Mouse (Mus musculus): ENCODE results near the gene Adamts10.

Gene Adamts10

GRCm38 (mm10) chr17:33555223-33555855, 31.3 kb downstream of the Adamts10 start, which contains the start of gene Myo1f:
Gene Myo1f, plus strand, starts transcription at chr17:33555707.
- DNase-seq: peak; percentile 22

DNA sequence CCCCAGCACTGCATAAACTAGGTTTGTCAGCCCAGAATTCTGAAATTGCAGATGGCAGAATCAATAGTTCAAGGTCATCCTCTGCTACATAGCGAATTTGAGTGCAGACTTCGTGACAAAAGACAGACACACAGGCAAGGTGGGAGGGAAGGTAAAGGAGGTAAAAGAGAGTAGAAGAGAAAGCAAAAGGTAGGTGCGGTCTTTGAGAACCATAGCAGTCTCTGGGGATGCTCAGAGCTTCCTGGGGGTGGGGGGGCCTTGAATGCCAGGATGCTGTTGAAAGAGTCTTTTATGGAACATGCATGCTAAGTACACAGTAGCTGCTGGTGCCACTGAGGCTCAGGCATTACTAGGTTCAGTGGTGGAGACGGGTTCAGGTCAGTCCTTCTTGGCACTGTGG, 33.9 kb downstream of the Adamts10 start:
- DNase-seq: no peak

DNA sequence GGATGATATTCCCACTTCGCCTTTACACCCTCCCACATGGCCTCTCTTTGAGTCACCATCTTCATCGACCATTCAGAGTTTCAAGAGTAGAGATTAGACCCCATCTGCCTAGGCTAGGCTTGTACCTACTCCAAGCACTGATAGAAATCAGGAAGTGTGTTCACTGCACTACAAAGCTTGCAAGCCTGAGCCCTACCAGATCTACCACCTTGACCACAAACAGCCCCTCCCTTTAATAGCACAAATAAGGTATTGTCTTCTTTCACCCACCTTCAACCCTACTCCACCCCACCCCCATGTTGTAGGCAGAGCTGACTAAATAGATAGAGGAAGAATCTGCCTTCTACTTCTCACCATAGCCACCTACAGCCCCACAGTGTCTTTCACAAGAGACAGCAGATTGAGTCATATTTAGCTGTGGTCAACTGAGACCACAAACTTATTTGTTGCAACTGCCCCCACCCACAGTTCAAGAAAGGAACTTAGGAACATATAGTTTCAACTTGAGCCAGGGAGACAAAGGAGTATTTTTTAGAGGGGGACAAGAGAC, 39.6 kb downstream of the Adamts10 start:
- DNase-seq: no peak

DNA sequence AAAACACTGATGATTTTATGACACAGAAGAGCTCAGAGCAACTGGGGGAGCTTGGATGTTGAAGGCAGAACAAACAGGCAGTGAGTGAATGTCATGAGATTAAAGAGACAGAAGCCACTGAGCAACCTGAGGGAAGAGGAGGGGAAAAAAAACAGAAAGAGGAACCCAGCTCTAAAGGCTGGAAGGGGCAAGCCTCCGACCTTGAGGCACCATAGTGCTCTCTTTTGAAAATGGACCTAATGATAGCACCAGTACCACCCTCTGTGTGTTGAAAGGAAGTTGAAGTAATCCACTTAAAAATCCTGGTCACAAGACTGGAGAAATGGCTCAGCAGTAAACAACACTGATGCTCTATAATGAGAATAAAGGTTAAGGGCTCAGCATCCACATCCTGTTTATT, 40.6 kb downstream of the Adamts10 start:
- DNase-seq: no peak

- DNase-seq: no peak
Observed at GRCm38 (mm10) chr17:33566182-33566581, 42.2 kb downstream of the Adamts10 start.

DNA sequence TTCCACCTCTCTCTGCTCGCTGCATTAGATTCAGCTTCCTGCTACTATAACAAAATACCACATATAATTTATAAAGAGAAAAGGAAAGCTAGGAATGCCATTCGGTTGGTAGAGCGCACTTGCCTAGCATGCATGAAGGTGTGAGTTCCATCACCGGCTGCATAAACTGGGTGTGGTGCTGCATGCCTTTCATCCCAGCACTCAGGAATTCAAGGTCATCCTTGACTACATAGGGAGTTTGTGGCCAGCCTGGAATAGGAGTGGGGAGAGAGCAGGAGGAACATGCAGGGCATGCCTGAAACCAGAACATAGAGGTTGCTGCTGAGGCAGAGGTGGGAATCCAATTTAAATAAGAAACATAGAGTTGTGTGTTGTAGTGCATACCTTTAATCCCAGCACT, 60.1 kb downstream of the Adamts10 start:
- DNase-seq: no peak

- DNase-seq: no peak
Observed at GRCm38 (mm10) chr17:33586011-33586410, 62.0 kb downstream of the Adamts10 start.

DNA sequence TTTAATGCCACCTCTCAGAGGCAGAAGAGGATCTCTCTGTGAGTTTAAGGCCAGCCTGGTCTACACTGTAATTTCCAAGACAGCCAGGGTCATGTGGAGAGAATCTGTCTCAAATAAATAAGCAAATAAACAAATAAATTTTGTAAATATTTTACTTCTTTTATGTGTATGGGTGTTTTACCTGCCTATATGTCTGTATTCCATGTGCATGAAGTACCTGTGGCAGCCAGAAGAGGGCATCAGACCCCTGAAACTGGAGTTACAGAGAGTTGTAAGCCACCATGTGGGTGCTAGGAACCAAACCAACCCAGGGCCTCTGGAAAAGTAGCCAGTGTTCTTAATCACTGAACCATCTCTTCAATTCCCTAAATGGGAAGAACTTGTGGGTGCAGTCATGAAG, 73.3 kb downstream of the Adamts10 start:
- no peak for DNase-seq

DNA sequence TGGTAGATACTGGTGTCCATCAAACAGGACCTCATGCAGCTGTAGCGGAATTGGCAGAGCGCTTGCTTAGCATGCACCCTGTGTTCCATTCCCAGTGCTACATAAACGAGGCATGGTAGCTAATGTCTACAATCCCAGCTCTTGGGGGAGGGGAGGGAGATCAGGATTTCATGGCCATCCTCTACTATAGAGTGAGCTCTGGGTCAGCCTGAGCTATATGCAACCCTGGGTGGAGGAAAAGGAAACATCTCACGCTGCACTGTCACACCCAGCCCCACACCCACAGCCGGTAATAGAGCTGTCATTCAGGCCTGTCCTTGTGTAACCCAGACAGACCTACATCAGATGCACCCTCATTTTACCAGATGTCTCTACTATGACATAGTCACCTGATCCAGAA, 74.5 kb downstream of the Adamts10 start:
- DNase-seq: no peak

- no peak for DNase-seq
Observed at GRCm38 (mm10) chr17:33599836-33600475, 76.0 kb downstream of the Adamts10 start.

- no peak for DNase-seq
Observed at GRCm38 (mm10) chr17:33600831-33601230, 76.8 kb downstream of the Adamts10 start.

GRCm38 (mm10) chr17:33601947-33602346, 77.9 kb downstream of the Adamts10 start:
- DNase-seq: no peak
